In genomic region chr5:46033008-46033676, GRCm38 (mm10) we compare ENCODE assay signal across 9 mouse cellular contexts.
DNase-seq lines count a peak whose midpoint lies in the region; ATAC-seq and TF ChIP-seq lines count a peak whose summit lies in the region.
"Had no signal": no experiment of that assay in that cellular context is flagged by ENCODE, and none has a peak within 500 bp of the region (broad histone marks: within the 10 kb centered on the region; RNA-seq: fewer than 3 reads in every experiment).

No protein-coding gene starts in this region.

- peak; percentile 37; the same call in 1 of the 2 replicates for ATAC-seq in limb, embryonic 12.5 days (ENCODE audit: insufficient number of reproducible peaks, insufficient read depth, low FRiP score, low TSS enrichment, low read depth)
- peak; percentile 60; the same call in 1 of the 2 replicates for ATAC-seq in hindbrain, embryonic 14.5 days (ENCODE audit: low FRiP score)
- peak; percentile 66 for ATAC-seq in liver, postnatal 0 days
- ATAC-seq in stomach, embryonic 14.5 days (ENCODE audit: insufficient number of reproducible peaks, insufficient read depth, low FRiP score, low read depth), result peak; percentile 85

- no peak overlapping the region for H3K4me3 ChIP-seq in limb, embryonic 12.5 days (replicated peaks)
- H3K4me3 ChIP-seq in limb, embryonic 10.5 days, result no peak overlapping the region
- no peak overlapping the region for H3K4me3 ChIP-seq in hindbrain, embryonic 14.5 days (replicated peaks; ENCODE audit: low read length)
- H3K4me3 ChIP-seq in liver, postnatal 0 days (ENCODE audit: low read depth, low read length), result no peak overlapping the region
- H3K4me3 ChIP-seq in stomach, embryonic 14.5 days (ENCODE audit: low read depth, low read length), result no peak overlapping the region

- H3K27ac ChIP-seq in limb, embryonic 12.5 days, result no peak overlapping the region
- H3K27ac ChIP-seq in limb, embryonic 10.5 days, result no peak overlapping the region
- no peak overlapping the region for H3K27ac ChIP-seq in hindbrain, embryonic 14.5 days
- H3K27ac ChIP-seq in liver, postnatal 0 days (ENCODE audit: low read depth), result no peak overlapping the region
- no peak overlapping the region for H3K27ac ChIP-seq in stomach, embryonic 14.5 days (ENCODE audit: low read length)
- H3K27ac ChIP-seq: liver, embryonic 14.5 days had no signal

- 65% methylated on average over 8 of the region's 8 CpGs for whole genome bisulfite sequencing in limb, embryonic 12.5 days
- WGBS in limb, embryonic 10.5 days, result 81% methylated on average over 8 of the region's 8 CpGs
- 51% methylated on average over 8 of the region's 8 CpGs for WGBS in hindbrain, embryonic 14.5 days
- 65% methylated on average over 8 of the region's 8 CpGs for WGBS in liver, postnatal 0 days (ENCODE audit: insufficient replicate concordance)
- WGBS in stomach, embryonic 14.5 days, result 35% methylated on average over 8 of the region's 8 CpGs

- TF ChIP-seq EP300 in liver, postnatal 0 days (IDR thresholded peaks at IDR 0.05; ENCODE audit: low read depth), result no peak

- DNase-seq in limb, embryonic 10.5 days (ENCODE audit: low spot score), result no peak
- DNase-seq in cerebellum, postnatal 14 days, result peak; percentile 74 to 77
- DNase-seq in hindbrain, embryonic 14.5 days (ENCODE audit: low spot score), result peak; percentile 54
- peak; percentile 45 for DNase-seq in liver, postnatal 0 days
- no peak for DNase-seq in embryo, embryonic 9.5 days (ENCODE audit: extremely low spot score)
- DNase-seq in right cerebral cortex, postnatal 25 days, result no peak

- no peaks in the 10 kb centered on the region for H3K9me3 ChIP-seq in limb, embryonic 12.5 days
- no peaks in the 10 kb centered on the region for H3K9me3 ChIP-seq in limb, embryonic 10.5 days (replicated peaks)
- no peaks in the 10 kb centered on the region for H3K9me3 ChIP-seq in hindbrain, embryonic 14.5 days (ENCODE audit: control insufficient read depth, low read length)
- H3K9me3 ChIP-seq in liver, postnatal 0 days (ENCODE audit: low read length), result no peaks in the 10 kb centered on the region
- no peaks in the 10 kb centered on the region for H3K9me3 ChIP-seq in stomach, embryonic 14.5 days (ENCODE audit: control insufficient read depth, low read depth, low read length)

- TF ChIP-seq CTCF in liver, postnatal 0 days (IDR thresholded peaks at IDR 0.05; ENCODE audit: low read depth), result no peak

- no peak overlapping the region for H3K4me2 ChIP-seq in limb, embryonic 12.5 days
- H3K4me2 ChIP-seq in hindbrain, embryonic 14.5 days (replicated peaks), result no peak overlapping the region
- peak overlapping the region; percentile 49 for H3K4me2 ChIP-seq in liver, postnatal 0 days (ENCODE audit: low read depth, low read length)
- no peak overlapping the region for H3K4me2 ChIP-seq in stomach, embryonic 14.5 days (replicated peaks; ENCODE audit: low read depth, low read length)

- peaks cover 5% of the 10 kb centered on the region; the same call in 1 of the 2 replicates for H3K4me1 ChIP-seq in limb, embryonic 12.5 days (replicated peaks)
- no peaks in the 10 kb centered on the region for H3K4me1 ChIP-seq in limb, embryonic 10.5 days
- H3K4me1 ChIP-seq in hindbrain, embryonic 14.5 days (replicated peaks; ENCODE audit: control insufficient read depth, insufficient read depth, low read length), result 0 out of 2 replicates have a peak, but pooled peaks cover 6% of the 10 kb centered on the region
- 0 out of 2 replicates have a peak, but pooled peaks cover 4% of the 10 kb centered on the region for H3K4me1 ChIP-seq in liver, postnatal 0 days (ENCODE audit: insufficient read depth)
- peaks cover 5% of the 10 kb centered on the region; the same call in 1 of the 2 replicates for H3K4me1 ChIP-seq in stomach, embryonic 14.5 days (ENCODE audit: control insufficient read depth, insufficient read depth, low read length)

- H3K27me3 ChIP-seq in limb, embryonic 12.5 days, result 0 out of 2 replicates have a peak, but pooled peaks cover 4% of the 10 kb centered on the region
- no peaks in the 10 kb centered on the region for H3K27me3 ChIP-seq in limb, embryonic 10.5 days (ENCODE audit: low read depth, poor library complexity, severe bottlenecking)
- H3K27me3 ChIP-seq in hindbrain, embryonic 14.5 days (ENCODE audit: control insufficient read depth, insufficient read depth, low read length), result no peaks in the 10 kb centered on the region
- H3K27me3 ChIP-seq in liver, postnatal 0 days (ENCODE audit: insufficient read depth, low read length), result no peaks in the 10 kb centered on the region
- no peaks in the 10 kb centered on the region for H3K27me3 ChIP-seq in stomach, embryonic 14.5 days (ENCODE audit: control insufficient read depth, insufficient read depth, low read length)

- no peaks in the 10 kb centered on the region for H3K36me3 ChIP-seq in limb, embryonic 12.5 days
- no peaks in the 10 kb centered on the region for H3K36me3 ChIP-seq in limb, embryonic 10.5 days
- no peaks in the 10 kb centered on the region for H3K36me3 ChIP-seq in hindbrain, embryonic 14.5 days (replicated peaks; ENCODE audit: control insufficient read depth, insufficient read depth)
- no peaks in the 10 kb centered on the region for H3K36me3 ChIP-seq in liver, postnatal 0 days (replicated peaks; ENCODE audit: insufficient read depth, low read length)
- no peaks in the 10 kb centered on the region for H3K36me3 ChIP-seq in stomach, embryonic 14.5 days (ENCODE audit: control insufficient read depth, insufficient read depth, low read length)

- H3K9ac ChIP-seq in limb, embryonic 12.5 days (replicated peaks), result no peak overlapping the region
- H3K9ac ChIP-seq in hindbrain, embryonic 14.5 days, result no peak overlapping the region
- H3K9ac ChIP-seq in liver, postnatal 0 days (replicated peaks), result no peak overlapping the region
- no peak overlapping the region for H3K9ac ChIP-seq in stomach, embryonic 14.5 days (replicated peaks; ENCODE audit: low read depth, low read length)
- H3K9ac ChIP-seq: liver, embryonic 14.5 days had no signal

Comparison
In these comparisons a context has a peak if more than half of its experiments do, and no peak if none do; other contexts are left out.
1. DNase-seq: peak in cerebellum, postnatal 14 days (2 of 2), hindbrain, embryonic 14.5 days (single experiment) and liver, postnatal 0 days (single experiment); none in limb, embryonic 10.5 days (single experiment), embryo, embryonic 9.5 days (single experiment) and right cerebral cortex, postnatal 25 days (single experiment).
2. Peak in every context shown above with its lines, with median percentiles within 50 percentile points of each other: ATAC-seq.